Mouse (Mus musculus): ENCODE measurements around the gene Sde2.

- TF ChIP-seq POLR2A (IDR thresholded peaks at IDR 0.05; ENCODE audit: low read depth, low read length) (no peak), CTCF (IDR thresholded peaks at IDR 0.05; ENCODE audit: extremely low read depth, insufficient read depth, insufficient read length, insufficient replicate concordance) (no peak)
These were observed 49.4 kb upstream of the Sde2 start for GRCm38 (mm10) chr1:180801466-180801994.

Data from spleen, adult 2 months (tissue).